Mouse (Mus musculus): ENCODE results near the gene Nrxn1. TPM values are rescaled to one million over a fixed set of nuclear protein-coding genes. Genes with fewer than 3 reads are reported as not detected.

The Nrxn1 gene
- polyA plus RNA-seq, 1 experiment, result not detected

- Histone ChIP-seq H3K4me3 (ENCODE audit: insufficient read depth, low read depth, low read length) (no peak overlapping the region), H3K4me1 (ENCODE audit: control insufficient read depth, insufficient read depth, low read length) (no peaks in the 10 kb centered on the region), H3K27ac (ENCODE audit: insufficient read depth, low read depth, low read length) (no peak overlapping the region)
- no peak for TF ChIP-seq POLR2A (IDR thresholded peaks at IDR 0.05; ENCODE audit: insufficient read depth, low read depth, low read length)
- TF ChIP-seq CTCF (IDR thresholded peaks at IDR 0.05; ENCODE audit: insufficient read depth, low read depth, low read length), result no peak
- 95% methylated on average over 2 of the region's 2 CpGs for WGBS
Observed at GRCm38 (mm10) chr17:90798689-90799088, 294.2 kb downstream of the Nrxn1 start.

- Histone ChIP-seq H3K27ac (ENCODE audit: insufficient read depth, low read depth, low read length) (no peak overlapping the region), H3K4me1 (ENCODE audit: control insufficient read depth, insufficient read depth, low read length) (no peaks in the 10 kb centered on the region), H3K4me3 (ENCODE audit: insufficient read depth, low read depth, low read length) (no peak overlapping the region)
- 74% methylated on average over 2 of the region's 2 CpGs for WGBS
- TF ChIP-seq CTCF (IDR thresholded peaks at IDR 0.05; ENCODE audit: insufficient read depth, low read depth, low read length), result no peak
- TF ChIP-seq POLR2A (IDR thresholded peaks at IDR 0.05; ENCODE audit: insufficient read depth, low read depth, low read length), result no peak
Observed at GRCm38 (mm10) chr17:90797659-90798288, 295.1 kb downstream of the Nrxn1 start.

- WGBS, result 64% methylated on average over 2 of the region's 2 CpGs
- H3K4me1 ChIP-seq (ENCODE audit: control insufficient read depth, insufficient read depth, low read length), result no peaks in the 10 kb centered on the region
- TF ChIP-seq POLR2A (IDR thresholded peaks at IDR 0.05; ENCODE audit: insufficient read depth, low read depth, low read length) (no peak), CTCF (IDR thresholded peaks at IDR 0.05; ENCODE audit: insufficient read depth, low read depth, low read length) (no peak)
- no peak overlapping the region for H3K4me3 ChIP-seq (ENCODE audit: insufficient read depth, low read depth, low read length)
- H3K27ac ChIP-seq (ENCODE audit: insufficient read depth, low read depth, low read length), result no peak overlapping the region
Observed at GRCm38 (mm10) chr17:90796974-90797373, 295.9 kb downstream of the Nrxn1 start.

- WGBS, result 56% methylated on average over 3 of the region's 3 CpGs
- TF ChIP-seq POLR2A (IDR thresholded peaks at IDR 0.05; ENCODE audit: insufficient read depth, low read depth, low read length) (no peak), CTCF (IDR thresholded peaks at IDR 0.05; ENCODE audit: insufficient read depth, low read depth, low read length) (no peak)
- no peaks in the 10 kb centered on the region for H3K4me1 ChIP-seq (ENCODE audit: control insufficient read depth, insufficient read depth, low read length)
- H3K4me3 ChIP-seq (ENCODE audit: insufficient read depth, low read depth, low read length), result no peak overlapping the region
- no peak overlapping the region for H3K27ac ChIP-seq (ENCODE audit: insufficient read depth, low read depth, low read length)
Observed at GRCm38 (mm10) chr17:90788491-90789127, 304.3 kb downstream of the Nrxn1 start.

GRCm38 (mm10) chr17:90788040-90788439, 304.8 kb downstream of the Nrxn1 start:
- H3K4me3 ChIP-seq (ENCODE audit: insufficient read depth, low read depth, low read length), result no peak overlapping the region
- no peak for TF ChIP-seq POLR2A (IDR thresholded peaks at IDR 0.05; ENCODE audit: insufficient read depth, low read depth, low read length)
- H3K4me1 ChIP-seq (ENCODE audit: control insufficient read depth, insufficient read depth, low read length), result no peaks in the 10 kb centered on the region
- H3K27ac ChIP-seq (ENCODE audit: insufficient read depth, low read depth, low read length), result no peak overlapping the region
- 49% methylated on average over 1 of the region's 1 CpGs for WGBS

- H3K27ac ChIP-seq (ENCODE audit: insufficient read depth, low read depth, low read length), result no peak overlapping the region
Observed at GRCm38 (mm10) chr17:90787121-90787788, 305.6 kb downstream of the Nrxn1 start.

GRCm38 (mm10) chr17:90780481-90780880, 312.4 kb downstream of the Nrxn1 start:
- no peak for TF ChIP-seq CTCF (IDR thresholded peaks at IDR 0.05; ENCODE audit: insufficient read depth, low read depth, low read length)
- no peak for TF ChIP-seq POLR2A (IDR thresholded peaks at IDR 0.05; ENCODE audit: insufficient read depth, low read depth, low read length)
- 97% methylated on average over 1 of the region's 1 CpGs for WGBS
- H3K27ac ChIP-seq (ENCODE audit: insufficient read depth, low read depth, low read length), result no peak overlapping the region

More at GRCm38 (mm10) chr17:90787121-90787788, 305.6 kb downstream of the Nrxn1 start:
- Histone ChIP-seq H3K4me3 (ENCODE audit: insufficient read depth, low read depth, low read length) (no peak overlapping the region), H3K4me1 (ENCODE audit: control insufficient read depth, insufficient read depth, low read length) (no peaks in the 10 kb centered on the region)
- TF ChIP-seq POLR2A (IDR thresholded peaks at IDR 0.05; ENCODE audit: insufficient read depth, low read depth, low read length), result no peak
- no peak for TF ChIP-seq CTCF (IDR thresholded peaks at IDR 0.05; ENCODE audit: insufficient read depth, low read depth, low read length)
- 90% methylated on average over 5 of the region's 5 CpGs for WGBS

GRCm38 (mm10) chr17:90775397-90775796, 317.5 kb downstream of the Nrxn1 start:
- no peaks in the 10 kb centered on the region for H3K4me1 ChIP-seq (ENCODE audit: control insufficient read depth, insufficient read depth, low read length)
- H3K27ac ChIP-seq (ENCODE audit: insufficient read depth, low read depth, low read length), result no peak overlapping the region
- H3K4me3 ChIP-seq (ENCODE audit: insufficient read depth, low read depth, low read length), result no peak overlapping the region
- WGBS, result 51% methylated on average over 3 of the region's 3 CpGs
- no peak for TF ChIP-seq CTCF (IDR thresholded peaks at IDR 0.05; ENCODE audit: insufficient read depth, low read depth, low read length)
- no peak for TF ChIP-seq POLR2A (IDR thresholded peaks at IDR 0.05; ENCODE audit: insufficient read depth, low read depth, low read length)

More at GRCm38 (mm10) chr17:90780481-90780880, 312.4 kb downstream of the Nrxn1 start:
- Histone ChIP-seq H3K4me3 (ENCODE audit: insufficient read depth, low read depth, low read length) (no peak overlapping the region), H3K4me1 (ENCODE audit: control insufficient read depth, insufficient read depth, low read length) (no peaks in the 10 kb centered on the region)

GRCm38 (mm10) chr17:90773233-90773632, 319.6 kb downstream of the Nrxn1 start:
- 90% methylated on average over 3 of the region's 3 CpGs for WGBS
- no peak overlapping the region for H3K27ac ChIP-seq (ENCODE audit: insufficient read depth, low read depth, low read length)
- H3K4me1 ChIP-seq (ENCODE audit: control insufficient read depth, insufficient read depth, low read length), result no peaks in the 10 kb centered on the region
- no peak for TF ChIP-seq POLR2A (IDR thresholded peaks at IDR 0.05; ENCODE audit: insufficient read depth, low read depth, low read length)
- no peak overlapping the region for H3K4me3 ChIP-seq (ENCODE audit: insufficient read depth, low read depth, low read length)
